Mouse (Mus musculus): ENCODE measurements around the gene Sergef. TPM values are rescaled to one million over a fixed set of nuclear protein-coding genes. Genes with fewer than 3 reads are reported as not detected.
A peak's percentile ranks its signal among the peaks of the same experiment; 100 is the strongest.
"Not testable (repeated sequence)": the region's sequence is repeated elsewhere in the genome, so short reads cannot be mapped to it uniquely, and the experiment has no call there.

Gene Sergef
- polyA plus RNA-seq, 1 experiment from 2014 or later = 18.5 TPM

- H3K27ac ChIP-seq (replicated peaks) = no peak overlapping the region
- ATAC-seq (ENCODE audit: low FRiP score, low read depth) = no peak
- H3K36me3 ChIP-seq = no peaks in the 10 kb centered on the region; the same call in 1 of the 2 replicates
- H3K4me1 ChIP-seq = no peaks in the 10 kb centered on the region
- WGBS = 94% methylated on average over 7 of the region's 7 CpGs
- no peak overlapping the region for H3K4me2 ChIP-seq (replicated peaks)
- no peaks in the 10 kb centered on the region for H3K9me3 ChIP-seq
- H3K4me3 ChIP-seq = no peak overlapping the region
- H3K9ac ChIP-seq (replicated peaks) = no peak overlapping the region
- no peaks in the 10 kb centered on the region for H3K27me3 ChIP-seq
These were observed 48.1 kb downstream of the Sergef start for GRCm38 (mm10) chr7:46591546-46591945.

DNA sequence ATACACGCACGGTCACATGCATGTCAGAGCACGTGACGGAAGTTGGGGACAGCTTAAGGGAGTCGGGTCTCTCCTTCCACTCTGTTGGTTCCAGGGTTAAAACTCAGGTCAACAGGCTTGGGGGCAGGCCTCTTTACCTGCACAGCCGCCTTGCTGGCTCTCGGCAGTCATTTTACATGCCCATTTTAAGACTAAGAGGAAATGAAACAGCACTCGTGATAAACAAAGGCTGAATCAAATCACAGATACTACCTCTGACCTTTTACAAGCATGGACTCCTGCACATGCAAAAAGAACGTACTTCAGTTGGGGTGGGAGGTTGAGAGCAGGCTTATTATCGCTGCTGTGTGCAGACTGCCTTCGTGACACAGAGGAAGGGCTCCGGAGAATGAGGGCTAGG lies 50.4 kb downstream of the Sergef start:
- no peak overlapping the region for H3K4me2 ChIP-seq (replicated peaks)
- H3K4me1 ChIP-seq = no peaks in the 10 kb centered on the region
- no peak overlapping the region for H3K27ac ChIP-seq (replicated peaks)
- no peak overlapping the region for H3K4me3 ChIP-seq
- ATAC-seq (ENCODE audit: low FRiP score, low read depth) = no peak
- no peak overlapping the region for H3K9ac ChIP-seq (replicated peaks)
- H3K27me3 ChIP-seq = no peaks in the 10 kb centered on the region
- H3K9me3 ChIP-seq = no peaks in the 10 kb centered on the region
- 89% methylated on average over 12 of the region's 12 CpGs for WGBS
- no peaks in the 10 kb centered on the region; the same call in 1 of the 2 replicates for H3K36me3 ChIP-seq

- no peak overlapping the region for H3K4me3 ChIP-seq
- H3K4me1 ChIP-seq = no peaks in the 10 kb centered on the region
- 80% methylated on average over 7 of the region's 7 CpGs for WGBS
- no peak overlapping the region for H3K4me2 ChIP-seq (replicated peaks)
- H3K36me3 ChIP-seq = no peaks in the 10 kb centered on the region; the same call in 1 of the 2 replicates
- no peak for ATAC-seq (ENCODE audit: low FRiP score, low read depth)
- peak overlapping the region; percentile 25; the same call in 1 of the 2 replicates for H3K27ac ChIP-seq (replicated peaks)
- no peak overlapping the region for H3K9ac ChIP-seq (replicated peaks)
- no peaks in the 10 kb centered on the region for H3K9me3 ChIP-seq
- no peaks in the 10 kb centered on the region for H3K27me3 ChIP-seq
These were observed 51.6 kb downstream of the Sergef start for GRCm38 (mm10) chr7:46588005-46588404.

DNA sequence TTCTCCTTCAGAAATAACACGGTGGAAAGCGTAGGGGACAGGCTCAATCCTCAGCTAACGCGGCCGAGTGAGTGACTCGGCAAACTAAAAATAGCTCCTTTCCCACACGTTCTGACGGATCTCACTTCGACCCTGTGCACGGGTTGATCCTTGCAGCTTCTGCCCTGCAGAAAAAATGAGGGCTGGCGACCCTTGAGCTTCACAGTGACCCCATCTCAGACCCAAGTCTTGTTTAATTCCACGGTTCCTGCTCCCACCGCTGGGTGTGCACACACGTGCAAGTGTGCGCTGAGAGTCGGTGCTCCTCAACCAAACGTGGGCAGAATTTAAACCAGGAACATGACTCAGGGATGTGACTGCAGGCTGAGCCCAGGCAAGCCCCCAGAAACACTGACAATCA lies 52.1 kb downstream of the Sergef start:
- H3K36me3 ChIP-seq = no peaks in the 10 kb centered on the region; the same call in 1 of the 2 replicates
- H3K4me3 ChIP-seq = no peak overlapping the region
- WGBS = 65% methylated on average over 17 of the region's 17 CpGs
- no peaks in the 10 kb centered on the region for H3K4me1 ChIP-seq
- no peak overlapping the region for H3K4me2 ChIP-seq (replicated peaks)
- no peak for ATAC-seq (ENCODE audit: low FRiP score, low read depth)
- no peaks in the 10 kb centered on the region for H3K27me3 ChIP-seq
- H3K9ac ChIP-seq (replicated peaks) = no peak overlapping the region
- H3K9me3 ChIP-seq = no peaks in the 10 kb centered on the region
- H3K27ac ChIP-seq (replicated peaks) = peak overlapping the region; percentile 25; the same call in 1 of the 2 replicates

GRCm38 (mm10) chr7:46586621-46587216 lies 52.9 kb downstream of the Sergef start:
- H3K9ac ChIP-seq (replicated peaks) = no peak overlapping the region
- 87% methylated on average over 10 of the region's 10 CpGs for WGBS
- no peak for ATAC-seq (ENCODE audit: low FRiP score, low read depth)
- H3K4me3 ChIP-seq = no peak overlapping the region
- H3K4me1 ChIP-seq = no peaks in the 10 kb centered on the region
- no peak overlapping the region for H3K4me2 ChIP-seq (replicated peaks)
- no peaks in the 10 kb centered on the region for H3K27me3 ChIP-seq
- H3K36me3 ChIP-seq = no peaks in the 10 kb centered on the region; the same call in 1 of the 2 replicates
- no peaks in the 10 kb centered on the region for H3K9me3 ChIP-seq
- no peak overlapping the region for H3K27ac ChIP-seq (replicated peaks)

DNA sequence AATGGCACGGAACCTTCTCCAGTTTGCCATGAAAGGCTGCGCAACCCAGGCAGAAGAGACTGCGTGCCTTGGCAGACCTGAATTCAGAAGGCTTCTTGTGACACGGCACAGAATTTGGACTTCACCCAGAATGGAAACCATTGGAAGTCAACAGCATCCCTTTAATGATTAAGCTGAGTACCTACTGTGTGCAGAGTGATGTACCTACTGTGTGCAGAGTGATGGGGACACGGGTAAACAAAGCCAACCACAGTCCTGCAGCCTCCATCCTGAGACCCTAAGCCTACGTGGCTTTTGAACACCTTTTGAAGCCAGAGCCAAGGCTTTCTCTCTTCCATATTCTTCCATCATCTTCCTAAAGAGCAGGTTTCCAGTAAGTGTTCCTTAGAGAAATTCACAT lies 56.9 kb downstream of the Sergef start:
- no peak overlapping the region for H3K4me2 ChIP-seq (replicated peaks)
- no peaks in the 10 kb centered on the region for H3K27me3 ChIP-seq
- H3K9me3 ChIP-seq = no peaks in the 10 kb centered on the region
- H3K27ac ChIP-seq (replicated peaks) = no peak overlapping the region
- no peaks in the 10 kb centered on the region for H3K4me1 ChIP-seq
- no peak for ATAC-seq (ENCODE audit: low FRiP score, low read depth)
- no peak overlapping the region for H3K9ac ChIP-seq (replicated peaks)
- 95% methylated on average over 6 of the region's 6 CpGs for WGBS
- no peak overlapping the region for H3K4me3 ChIP-seq
- no peaks in the 10 kb centered on the region for H3K36me3 ChIP-seq

DNA sequence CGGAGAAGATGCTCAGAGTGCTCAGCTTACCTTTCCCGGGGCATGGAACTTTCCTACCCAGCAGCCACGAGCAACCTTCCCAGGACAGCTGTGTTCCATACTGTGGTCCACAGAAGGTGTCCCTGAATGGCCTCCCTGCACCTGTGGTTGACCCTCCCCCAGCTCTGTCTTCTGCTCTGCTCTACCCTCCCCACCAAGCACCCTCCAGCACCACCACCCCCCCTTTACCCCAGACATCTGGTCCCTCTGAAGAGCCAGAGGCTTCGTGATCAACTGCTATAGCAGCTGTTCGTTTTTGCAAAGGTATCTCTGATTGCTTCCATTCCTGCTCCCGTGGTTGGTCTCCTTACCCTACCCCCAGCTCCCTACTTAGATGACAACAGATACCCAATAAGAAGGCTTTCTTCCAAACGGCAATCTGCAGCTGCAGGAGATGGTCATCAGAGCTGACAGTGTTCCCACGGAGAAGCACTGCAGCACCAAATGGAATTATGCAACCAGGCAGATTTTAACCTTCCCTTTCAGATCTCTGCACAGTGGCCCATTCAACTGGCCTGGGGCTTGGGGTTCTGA lies 58.2 kb downstream of the Sergef start:
- H3K27ac ChIP-seq (replicated peaks) = no peak overlapping the region
- no peaks in the 10 kb centered on the region for H3K4me1 ChIP-seq
- H3K9ac ChIP-seq (replicated peaks) = no peak overlapping the region
- no peaks in the 10 kb centered on the region for H3K27me3 ChIP-seq
- ATAC-seq (ENCODE audit: low FRiP score, low read depth) = no peak
- H3K4me3 ChIP-seq = no peak overlapping the region
- H3K4me2 ChIP-seq (replicated peaks) = no peak overlapping the region
- WGBS = 90% methylated on average over 8 of the region's 8 CpGs
- H3K9me3 ChIP-seq = no peaks in the 10 kb centered on the region
- no peaks in the 10 kb centered on the region for H3K36me3 ChIP-seq

DNA sequence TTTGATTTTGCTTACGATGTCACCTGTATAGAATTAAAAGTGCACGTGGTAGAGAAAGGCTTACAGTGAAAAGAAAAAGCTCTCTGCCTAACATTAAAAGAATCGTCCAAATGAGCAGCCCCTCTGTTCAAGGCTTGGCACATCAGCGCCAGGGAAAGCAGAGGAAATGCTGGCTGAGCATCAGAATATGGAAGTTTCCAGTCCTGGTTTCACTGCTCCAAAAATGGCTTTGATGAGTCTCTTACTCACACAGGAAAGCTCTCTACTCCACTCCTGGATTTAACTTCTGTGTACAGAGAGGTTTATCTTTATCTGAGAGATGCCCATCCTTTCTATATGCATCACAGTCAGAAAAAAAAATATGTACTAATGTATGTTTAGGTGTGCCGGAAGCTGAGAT lies 61.5 kb downstream of the Sergef start:
- Histone ChIP-seq H3K27me3 (no peaks in the 10 kb centered on the region), H3K9me3 (no peaks in the 10 kb centered on the region), H3K27ac (replicated peaks) (no peak overlapping the region), H3K4me2 (replicated peaks) (no peak overlapping the region), H3K9ac (replicated peaks) (no peak overlapping the region), H3K4me1 (peaks cover 5% of the 10 kb centered on the region; the same call in 1 of the 2 replicates), H3K36me3 (no peaks in the 10 kb centered on the region), H3K4me3 (no peak overlapping the region)
- 91% methylated on average over 5 of the region's 5 CpGs for WGBS
- no peak for ATAC-seq (ENCODE audit: low FRiP score, low read depth)

DNA sequence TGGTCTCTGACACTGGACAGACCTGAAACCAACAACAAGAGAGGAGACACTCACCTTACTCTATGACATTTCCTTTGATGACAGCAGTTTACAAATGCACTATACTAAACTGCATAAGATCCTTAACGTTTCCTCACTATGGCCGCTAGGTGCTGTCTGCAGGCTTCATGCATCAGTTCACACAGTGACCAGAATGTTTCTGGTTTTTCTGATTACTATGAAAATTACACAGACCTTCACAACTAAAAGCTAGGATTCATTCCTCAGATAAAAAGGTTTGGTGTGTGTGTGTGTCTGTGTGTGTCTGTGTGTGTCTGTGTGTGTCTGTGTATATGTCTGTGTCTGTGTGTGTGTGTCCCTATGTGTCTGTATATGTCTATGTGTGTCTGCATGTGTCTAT lies 63.7 kb downstream of the Sergef start:
- Histone ChIP-seq H3K9me3 (no peaks in the 10 kb centered on the region), H3K27me3 (no peaks in the 10 kb centered on the region), H3K27ac (replicated peaks) (no peak overlapping the region), H3K4me2 (replicated peaks) (no peak overlapping the region), H3K36me3 (no peaks in the 10 kb centered on the region), H3K4me3 (no peak overlapping the region), H3K4me1 (peaks cover 9% of the 10 kb centered on the region; the same call in 1 of the 2 replicates), H3K9ac (replicated peaks) (no peak overlapping the region)
- no peak for ATAC-seq (ENCODE audit: low FRiP score, low read depth)
- 86% methylated on average over 2 of the region's 2 CpGs for WGBS

DNA sequence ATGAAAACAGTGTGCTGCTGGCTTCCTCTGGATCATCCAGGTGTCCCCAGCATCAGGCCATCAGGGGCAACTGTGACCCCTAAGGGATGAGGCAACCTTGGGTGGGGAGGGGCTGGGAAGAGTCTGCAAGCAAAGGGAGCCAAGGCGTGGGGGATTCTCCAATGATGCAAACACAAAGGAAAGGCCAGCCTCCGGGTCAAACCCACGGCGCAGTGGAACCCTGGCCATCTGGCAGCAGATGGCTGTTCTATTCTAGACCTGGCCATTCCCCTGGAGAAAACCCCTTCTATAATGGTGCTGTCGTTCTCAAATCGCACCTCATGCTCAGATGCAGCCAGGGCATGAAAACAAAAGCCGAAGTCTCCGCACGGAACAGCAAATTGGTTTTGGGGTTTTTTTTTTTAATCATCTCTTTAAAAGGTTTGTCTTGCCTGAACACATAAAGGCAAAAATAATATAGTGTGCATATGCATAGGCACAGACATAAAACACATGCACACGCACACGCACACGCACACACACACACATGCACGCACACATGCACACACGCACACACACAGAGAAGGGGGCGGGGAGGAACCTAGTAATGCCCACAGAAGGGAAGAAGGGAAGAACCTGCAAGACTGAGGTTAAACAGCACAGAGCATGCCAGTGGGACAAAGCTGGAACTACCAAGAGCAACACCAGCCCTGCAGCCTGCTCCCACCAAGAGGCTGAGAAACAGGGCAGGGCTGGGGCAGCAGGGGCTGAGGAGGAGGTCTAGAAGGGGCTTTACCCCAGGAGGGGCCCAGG lies 66.6 kb downstream of the Sergef start:
- Histone ChIP-seq H3K36me3 (no peaks in the 10 kb centered on the region), H3K9me3 (no peaks in the 10 kb centered on the region), H3K4me1 (peaks cover 9% of the 10 kb centered on the region; the same call in 1 of the 2 replicates), H3K4me3 (no peak overlapping the region), H3K9ac (replicated peaks) (0 out of 2 replicates have a peak overlapping the region, but pooled peaks have one; percentile 25), H3K27ac (replicated peaks) (peak overlapping the region; percentile 71), H3K27me3 (no peaks in the 10 kb centered on the region), H3K4me2 (replicated peaks) (no peak overlapping the region)
- WGBS = 68% methylated on average over 15 of the region's 15 CpGs
- ATAC-seq (ENCODE audit: low FRiP score, low read depth) = peak; percentile 41; the same call in 1 of the 2 replicates

GRCm38 (mm10) chr7:46569509-46569908 lies 70.1 kb downstream of the Sergef start:
- not testable (repeated sequence) for H3K9me3 ChIP-seq; H3K4me1 ChIP-seq; H3K36me3 ChIP-seq; H3K27ac ChIP-seq (replicated peaks); H3K27me3 ChIP-seq; ATAC-seq (ENCODE audit: low FRiP score, low read depth); H3K4me3 ChIP-seq; H3K9ac ChIP-seq (replicated peaks); H3K4me2 ChIP-seq (replicated peaks)
- 77% methylated on average over 9 of the region's 9 CpGs for WGBS

GRCm38 (mm10) chr7:46566318-46567007 lies 73.1 kb downstream of the Sergef start:
- Histone ChIP-seq H3K27me3 (no peaks in the 10 kb centered on the region), H3K4me2 (replicated peaks) (no peak overlapping the region), H3K9me3 (no peaks in the 10 kb centered on the region), H3K9ac (replicated peaks) (no peak overlapping the region), H3K27ac (replicated peaks) (no peak overlapping the region), H3K4me1 (no peaks in the 10 kb centered on the region), H3K4me3 (no peak overlapping the region), H3K36me3 (no peaks in the 10 kb centered on the region; the same call in 1 of the 2 replicates)
- ATAC-seq (ENCODE audit: low FRiP score, low read depth) = no peak
- WGBS = 84% methylated on average over 8 of the region's 8 CpGs

Data from midbrain, embryonic 12.5 days (tissue).